Mouse (Mus musculus): Measurements from ENCODE around the gene Cbx2.

DNA sequence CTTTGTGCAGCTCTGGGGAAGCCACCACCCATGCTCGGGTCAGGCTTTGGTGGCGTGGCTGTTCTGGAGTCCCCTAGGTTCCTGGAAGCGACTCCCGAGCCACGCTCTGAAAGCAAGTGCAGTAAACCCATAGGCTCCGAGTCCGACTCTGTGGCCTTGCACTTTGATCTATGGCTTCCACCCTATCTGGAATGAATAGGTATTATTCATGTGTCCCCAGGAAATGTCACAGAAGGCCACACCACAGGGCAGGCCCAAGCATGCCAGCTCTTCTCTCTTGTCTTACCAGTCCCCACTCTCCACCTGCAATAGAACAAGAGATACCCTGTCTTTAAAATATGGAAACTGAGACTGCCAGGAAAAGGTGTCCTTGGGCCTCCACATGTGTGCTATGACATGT is 48.4 kb upstream of the Cbx2 start:
- TF ChIP-seq CTCF (IDR thresholded peaks at IDR 0.05; ENCODE audit: low read depth, low read length) (no peak), EP300 (IDR thresholded peaks at IDR 0.05; ENCODE audit: insufficient read depth, low read depth, low read length) (no peak), POLR2A (IDR thresholded peaks at IDR 0.05; ENCODE audit: insufficient read depth, low read length) (no peak)
